Comparison of ENCODE assay signal across 25 mouse cellular contexts in genomic region chr6:60345448-60345847, GRCm38 (mm10).
"Had no signal": no experiment of that assay in that cellular context is flagged by ENCODE, and none has a peak within 500 bp of the region (broad histone marks: within the 10 kb centered on the region; RNA-seq: fewer than 3 reads in every experiment).

No protein-coding gene starts in this region.

- H3K27ac ChIP-seq: heart, adult 2 months; heart, embryonic 13.5 days; heart, embryonic 15.5 days; hindbrain, embryonic 13.5 days; hindbrain, embryonic 15.5 days; hindbrain, postnatal 0 days; kidney, embryonic 15.5 days; kidney, postnatal 0 days; limb, embryonic 13.5 days; limb, embryonic 15.5 days; liver, embryonic 12.5 days; liver, embryonic 14.5 days had no signal

- H3K36me3 ChIP-seq: heart, embryonic 13.5 days; heart, embryonic 15.5 days; hindbrain, embryonic 13.5 days; hindbrain, embryonic 15.5 days; kidney, embryonic 15.5 days; limb, embryonic 13.5 days; limb, embryonic 15.5 days; liver, embryonic 12.5 days had no signal

- H3K4me1 ChIP-seq: heart, embryonic 13.5 days; heart, embryonic 15.5 days; hindbrain, embryonic 13.5 days; hindbrain, embryonic 15.5 days; kidney, embryonic 15.5 days; limb, embryonic 13.5 days; limb, embryonic 15.5 days; liver, embryonic 12.5 days had no signal

- H3K9ac ChIP-seq: heart, embryonic 13.5 days; heart, embryonic 15.5 days; hindbrain, embryonic 13.5 days; hindbrain, embryonic 15.5 days; kidney, embryonic 15.5 days; limb, embryonic 13.5 days; limb, embryonic 15.5 days; liver, embryonic 12.5 days; liver, embryonic 14.5 days had no signal

- H3K27me3 ChIP-seq: heart, embryonic 13.5 days; heart, embryonic 15.5 days; hindbrain, embryonic 13.5 days; hindbrain, embryonic 15.5 days; kidney, embryonic 15.5 days; limb, embryonic 13.5 days; limb, embryonic 15.5 days; liver, embryonic 12.5 days had no signal

- H3K4me3 ChIP-seq: heart, adult 2 months; heart, embryonic 13.5 days; heart, embryonic 15.5 days; hindbrain, embryonic 13.5 days; hindbrain, embryonic 15.5 days; kidney, embryonic 15.5 days; limb, embryonic 13.5 days; limb, embryonic 15.5 days; liver, embryonic 12.5 days had no signal

- H3K9me3 ChIP-seq: heart, embryonic 13.5 days; heart, embryonic 15.5 days; hindbrain, embryonic 13.5 days; hindbrain, embryonic 15.5 days; kidney, embryonic 15.5 days; limb, embryonic 13.5 days; limb, embryonic 15.5 days; liver, embryonic 12.5 days had no signal

- DNase-seq: gastrocnemius, postnatal 14 days; gastrocnemius, postnatal 36 days; heart, adult 11 months; heart, adult 2 months; heart, postnatal 14 days; heart, postnatal 36 days; kidney, adult 11 months; kidney, adult 2 months; kidney, adult 9 months; kidney, postnatal 14 days; kidney, postnatal 36 days; layer of hippocampus, adult 9-11 months; layer of hippocampus, postnatal 36 days; left cerebral cortex, postnatal 4 days had no signal
